Mouse (Mus musculus) CD8-positive naive resting alpha-beta T cell, adult 2 months (primary cell): ENCODE data around the gene Apba2.

ENCODE experiments used
- DNase-seq, 2 experiments: peaks; one replicate each; pipeline ENCODE4 v3.0.0; 2022; ENCODE audit warnings: low read depth in 2 of 2, low spot score in 2 of 2

Apba2 gene

GRCm38 (mm10) chr7:64522409-64522730, 20.9 kb downstream of the Apba2 start:
- DNase-seq, result no peak

DNA sequence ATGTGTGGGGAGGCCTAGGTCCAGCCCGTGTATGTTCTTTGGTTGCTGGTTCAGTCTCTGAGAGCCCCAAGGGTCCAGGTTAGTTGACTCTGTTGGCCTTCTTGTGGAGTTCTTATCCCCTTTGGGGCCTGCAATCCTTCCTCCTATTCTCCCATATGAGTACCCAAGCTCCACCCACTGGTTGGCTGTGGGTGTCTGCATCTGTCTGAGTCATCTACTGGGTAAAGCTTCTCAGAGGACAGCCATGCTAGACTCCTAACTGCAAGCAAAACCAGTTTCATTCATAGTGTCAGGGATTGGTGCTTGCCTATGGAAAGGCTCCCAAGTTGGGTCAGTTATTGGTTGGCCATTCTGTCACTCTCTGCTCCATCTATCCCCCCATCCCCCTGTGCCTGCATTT, 29.8 kb downstream of the Apba2 start:
- no peak for DNase-seq

- no peak for DNase-seq
Measured at GRCm38 (mm10) chr7:64533374-64533773, 31.9 kb downstream of the Apba2 start.

- no peak for DNase-seq
Measured at GRCm38 (mm10) chr7:64535269-64535668, 33.8 kb downstream of the Apba2 start.

DNA sequence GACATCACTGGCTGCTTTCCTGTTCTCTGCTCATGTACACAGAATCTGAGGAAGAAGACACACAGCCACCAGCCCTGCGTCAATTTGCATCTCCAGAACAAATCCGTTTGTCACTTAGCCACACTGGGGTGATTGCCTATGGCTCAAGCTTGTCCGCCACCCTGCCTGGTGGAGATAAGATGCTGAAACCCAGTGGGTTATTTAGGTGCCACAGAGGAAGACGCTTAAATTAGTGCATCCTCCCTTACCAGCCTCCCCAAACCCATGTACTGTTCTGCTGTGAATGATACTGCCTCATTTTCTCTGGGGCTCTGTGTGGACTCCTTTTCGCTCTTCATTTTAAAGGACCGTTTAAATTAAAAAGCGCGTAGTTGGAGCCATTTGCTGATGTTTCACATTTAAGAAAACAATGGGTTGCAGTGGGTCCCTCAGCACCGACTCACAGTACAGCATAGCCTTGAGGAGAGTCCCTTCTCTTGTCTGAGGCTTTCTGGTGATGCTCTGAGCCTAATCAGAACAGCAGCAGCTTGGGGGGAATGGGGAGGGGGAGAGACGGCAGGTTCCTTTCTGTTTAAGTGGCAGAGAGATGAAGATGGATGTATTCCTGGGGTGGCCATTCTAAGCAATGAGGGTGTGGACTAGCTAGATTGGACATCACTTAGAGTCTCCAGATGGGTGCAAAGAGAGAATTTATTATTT, 38.1 kb downstream of the Apba2 start:
- no peak for DNase-seq

DNA sequence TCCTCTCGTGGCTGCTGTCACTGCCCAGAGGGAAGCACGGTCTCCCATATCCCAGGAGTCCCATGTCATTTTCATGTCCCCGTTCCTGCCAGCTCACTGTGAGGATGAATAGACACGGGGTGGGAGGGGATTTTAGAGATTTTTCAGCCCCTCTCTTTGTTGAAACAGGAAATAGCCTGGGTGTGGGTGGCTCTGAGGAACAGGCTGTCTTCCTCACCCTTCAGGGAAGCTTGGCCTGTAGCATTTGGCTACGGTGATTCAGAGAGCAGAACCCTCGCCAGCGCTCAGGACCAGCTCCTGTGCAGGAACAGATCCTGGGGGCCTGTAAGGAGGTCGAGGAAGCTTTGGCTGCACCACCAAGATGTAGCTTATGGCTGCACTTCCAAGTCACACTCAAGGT, 45.3 kb downstream of the Apba2 start:
- no peak for DNase-seq

- DNase-seq, result no peak
Measured at GRCm38 (mm10) chr7:64550856-64551255, 49.4 kb downstream of the Apba2 start.

GRCm38 (mm10) chr7:64552523-64553190, 51.2 kb downstream of the Apba2 start:
- no peak for DNase-seq

- no peak for DNase-seq
Measured at GRCm38 (mm10) chr7:64561711-64562498, 60.4 kb downstream of the Apba2 start.

DNA sequence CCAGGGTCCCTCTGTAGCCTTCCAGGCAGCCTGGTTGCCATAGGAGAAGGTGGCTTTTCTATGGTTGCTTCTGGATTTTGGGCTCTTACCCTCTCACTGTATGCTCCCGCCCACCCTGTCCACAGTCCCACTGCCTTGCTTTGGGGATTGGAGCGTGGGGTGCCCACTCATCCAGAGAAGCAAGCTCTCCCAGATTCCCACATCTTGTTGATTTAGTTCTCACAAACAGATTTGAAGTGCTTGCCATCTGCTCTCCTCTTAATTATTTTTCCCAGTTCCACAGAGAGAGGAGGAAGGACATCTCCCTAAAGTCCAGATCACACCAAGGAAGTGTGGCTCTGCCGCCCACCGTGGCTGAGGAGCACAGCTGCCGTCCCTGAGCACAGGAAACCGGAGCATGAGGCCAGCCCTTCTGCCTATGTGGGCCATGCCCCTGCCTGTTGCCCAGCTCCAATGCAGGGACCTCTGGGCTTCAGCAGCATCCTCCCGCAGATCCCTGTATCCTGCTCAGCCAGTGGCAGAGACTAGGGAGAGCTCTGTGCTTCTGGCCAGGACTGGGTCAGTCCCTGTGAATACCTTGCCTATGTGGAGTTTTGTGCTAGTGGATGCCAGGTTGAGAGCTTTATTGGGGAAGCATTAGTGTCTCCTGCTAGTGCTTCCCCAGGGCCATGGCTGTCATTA, 63.5 kb downstream of the Apba2 start:
- DNase-seq, result no peak

- no peak for DNase-seq
Measured at GRCm38 (mm10) chr7:64566371-64567243, 65.1 kb downstream of the Apba2 start.

GRCm38 (mm10) chr7:64568722-64569121, 67.2 kb downstream of the Apba2 start:
- DNase-seq, result no peak

- DNase-seq, result no peak
Measured at GRCm38 (mm10) chr7:64569676-64570075, 68.2 kb downstream of the Apba2 start.

DNA sequence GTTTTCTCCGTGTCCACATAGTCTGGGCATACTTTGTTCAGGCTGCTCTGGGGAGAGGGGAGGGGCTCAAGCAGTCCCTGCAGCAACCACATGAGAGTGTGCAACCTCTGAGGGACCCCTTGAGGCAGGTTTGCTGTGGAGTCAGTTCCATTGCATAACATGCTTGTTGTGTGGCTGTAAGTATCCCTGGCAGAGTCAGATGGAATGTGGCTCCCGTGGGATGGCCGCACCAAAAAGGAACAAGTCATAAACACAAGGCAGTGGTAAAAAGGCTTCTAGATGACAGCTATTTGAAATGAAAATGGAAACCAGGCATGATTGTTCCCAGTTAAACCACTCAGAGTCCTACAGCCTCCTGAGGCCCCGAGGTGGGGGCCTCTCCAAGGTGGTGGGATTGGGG, 69.4 kb downstream of the Apba2 start:
- DNase-seq, result no peak

DNA sequence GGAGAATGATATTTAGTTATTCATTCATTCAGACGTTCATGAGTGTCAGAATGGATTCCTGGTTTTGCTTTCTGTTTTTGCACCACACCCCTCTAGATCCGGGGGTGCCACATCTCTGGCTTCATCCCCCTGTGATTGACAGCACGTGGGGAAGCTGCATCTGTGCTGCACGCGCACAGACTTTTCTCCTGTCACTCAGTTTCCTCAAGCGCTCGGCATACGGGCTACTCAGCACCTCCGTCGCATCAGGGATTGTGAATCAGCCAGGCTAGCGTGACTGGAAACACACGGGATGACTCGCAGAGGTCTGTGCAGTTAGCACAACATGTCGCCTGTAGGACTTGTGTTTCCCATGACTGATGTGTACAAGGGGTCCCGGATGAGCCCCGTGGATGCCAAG, 72.6 kb downstream of the Apba2 start:
- DNase-seq, result no peak

- DNase-seq, result no peak
Measured at GRCm38 (mm10) chr7:64576519-64576951, 75.0 kb downstream of the Apba2 start.

GRCm38 (mm10) chr7:64578176-64578575, 76.7 kb downstream of the Apba2 start:
- no peak for DNase-seq

DNA sequence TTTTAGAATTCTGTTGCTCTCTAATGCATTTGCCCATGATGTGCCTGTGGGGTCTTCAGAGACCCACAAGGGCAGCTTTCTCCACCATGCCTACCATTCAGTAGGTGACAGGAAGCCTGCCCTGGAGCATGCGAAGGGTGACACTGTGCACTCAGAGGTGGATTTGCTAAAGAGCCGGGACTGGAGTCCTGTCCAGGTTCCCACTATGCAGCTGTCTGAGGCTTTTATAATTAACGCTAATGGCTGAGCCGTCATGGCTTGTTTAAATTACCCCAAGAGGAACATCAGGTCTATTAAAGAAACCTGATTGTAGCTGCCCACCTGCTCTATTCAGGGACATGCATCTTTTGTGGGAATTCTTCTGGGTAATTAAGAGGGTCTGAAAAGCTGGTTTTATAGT, 78.4 kb downstream of the Apba2 start:
- no peak for DNase-seq

GRCm38 (mm10) chr7:64580293-64580692, 78.8 kb downstream of the Apba2 start:
- DNase-seq, result no peak

GRCm38 (mm10) chr7:64582358-64582757, 80.9 kb downstream of the Apba2 start:
- DNase-seq, result no peak

DNA sequence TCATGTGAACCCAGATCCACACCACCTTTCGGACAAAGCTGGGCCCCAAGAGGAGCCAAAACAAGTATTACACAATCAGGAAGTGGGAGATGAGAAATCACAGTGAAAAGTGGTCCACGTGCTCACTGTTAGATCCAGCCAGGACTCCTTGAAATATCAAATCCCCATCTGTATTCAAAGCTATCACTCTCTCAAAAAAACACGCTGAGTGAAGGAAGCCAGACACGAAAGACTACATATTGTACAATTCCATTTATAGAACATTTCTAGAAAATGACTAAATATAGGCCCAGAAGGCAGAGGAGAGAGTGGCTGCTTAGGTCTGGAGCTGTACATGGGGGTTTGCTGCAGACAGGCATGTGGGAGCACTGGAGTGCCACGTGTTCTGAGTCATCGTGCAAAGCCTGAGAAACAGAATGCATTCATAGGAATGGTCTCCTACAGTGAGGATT, 82.2 kb downstream of the Apba2 start:
- no peak for DNase-seq
